Mouse (Mus musculus): ENCODE results near the gene Gm9639. TPM values are rescaled to one million over a fixed set of nuclear protein-coding genes. Genes with fewer than 3 reads are reported as not detected.

Gm9639 gene
- not detected in 2 replicates for polyA plus RNA-seq (2011; ENCODE audit: insufficient read depth, insufficient read length, low read depth, missing spikeins)

DNA sequence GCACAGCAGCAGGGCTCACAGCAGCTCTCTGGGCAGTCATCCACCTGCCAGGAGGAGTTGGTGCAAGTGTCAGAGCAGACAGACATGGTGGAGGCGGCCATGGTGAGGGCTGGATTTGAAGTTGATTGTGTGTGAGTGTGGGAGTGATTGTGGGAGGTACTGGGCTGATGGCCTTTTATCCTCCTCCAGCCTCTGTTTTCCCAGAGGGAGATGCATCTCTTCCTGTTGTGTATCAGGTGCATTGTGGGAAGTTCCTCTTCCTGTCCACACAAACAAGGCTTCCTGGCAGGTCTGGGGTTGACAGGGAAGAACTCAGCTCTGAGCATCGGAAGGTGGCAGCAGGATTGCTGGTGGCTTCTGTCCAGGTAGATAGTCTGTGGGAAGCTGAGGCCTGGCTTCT is at the start of gene Gm9639:
TSS of gene Gm9639 (minus strand) at position 101 of the 400 bp plus-strand sequence.
- H3K27ac ChIP-seq (ENCODE audit: insufficient read depth, low read length): no peak within 1 kb of the TSS
- no peak for TF ChIP-seq EP300 (IDR thresholded peaks at IDR 0.05; ENCODE audit: insufficient read depth, low read depth, low read length)
- no peak for TF ChIP-seq POLR2A (IDR thresholded peaks at IDR 0.05; ENCODE audit: insufficient read depth, low read length)
- no peak for TF ChIP-seq CTCF (IDR thresholded peaks at IDR 0.05; ENCODE audit: low read depth, low read length)
- H3K9ac ChIP-seq (ENCODE audit: low read depth, poor library complexity, severe bottlenecking): no peak within 1 kb of the TSS
- H3K9me3 ChIP-seq (replicated peaks; ENCODE audit: control insufficient read depth, insufficient read depth, low read length, poor library complexity, severe bottlenecking): no peaks in the 10 kb centered on the region
- no peak within 1 kb of the TSS for H3K4me3 ChIP-seq (ENCODE audit: low read depth, low read length)
- no peaks in the 10 kb centered on the region for H3K36me3 ChIP-seq (ENCODE audit: control insufficient read depth, insufficient read depth, low read length, poor library complexity, severe bottlenecking)
- H3K27me3 ChIP-seq (ENCODE audit: control insufficient read depth, insufficient read depth, low read length, poor library complexity, severe bottlenecking): no peaks in the 10 kb centered on the region
- H3K4me1 ChIP-seq (ENCODE audit: control insufficient read depth, insufficient read depth, low read length): no peaks in the 10 kb centered on the region

DNA sequence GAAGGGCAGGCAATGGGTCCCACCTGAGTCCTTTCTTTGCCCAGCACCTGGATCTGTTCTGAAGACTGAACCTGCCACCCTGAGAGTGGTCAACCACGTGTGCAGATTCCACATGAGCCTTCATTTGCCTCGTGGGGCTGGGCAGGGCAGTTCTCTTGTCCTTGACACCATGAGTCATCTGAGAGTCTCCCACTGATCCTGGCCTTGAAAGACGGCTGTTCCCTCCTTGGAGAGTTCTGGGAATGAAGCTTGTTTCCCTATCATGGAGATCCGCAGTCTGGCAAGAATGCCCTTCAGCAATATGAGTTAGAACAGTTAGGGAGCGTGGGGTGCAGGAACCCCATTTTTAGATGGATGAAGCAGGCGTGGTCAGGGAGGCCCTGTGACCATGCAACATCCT is 44.1 kb upstream of the Gm9639 start:
- H3K27ac ChIP-seq (ENCODE audit: insufficient read depth, low read length): no peak overlapping the region
- no peak for TF ChIP-seq EP300 (IDR thresholded peaks at IDR 0.05; ENCODE audit: insufficient read depth, low read depth, low read length)
- no peak for TF ChIP-seq POLR2A (IDR thresholded peaks at IDR 0.05; ENCODE audit: insufficient read depth, low read length)
- TF ChIP-seq CTCF (IDR thresholded peaks at IDR 0.05; ENCODE audit: low read depth, low read length): no peak
- H3K27me3 ChIP-seq (ENCODE audit: control insufficient read depth, insufficient read depth, low read length, poor library complexity, severe bottlenecking): no peaks in the 10 kb centered on the region
- no peaks in the 10 kb centered on the region for H3K4me1 ChIP-seq (ENCODE audit: control insufficient read depth, insufficient read depth, low read length)
- H3K36me3 ChIP-seq (ENCODE audit: control insufficient read depth, insufficient read depth, low read length, poor library complexity, severe bottlenecking): no peaks in the 10 kb centered on the region
- no peak overlapping the region for H3K4me3 ChIP-seq (ENCODE audit: low read depth, low read length)
- no peak overlapping the region for H3K9ac ChIP-seq (ENCODE audit: low read depth, poor library complexity, severe bottlenecking)
- H3K9me3 ChIP-seq (replicated peaks; ENCODE audit: control insufficient read depth, insufficient read depth, low read length, poor library complexity, severe bottlenecking): no peaks in the 10 kb centered on the region

DNA sequence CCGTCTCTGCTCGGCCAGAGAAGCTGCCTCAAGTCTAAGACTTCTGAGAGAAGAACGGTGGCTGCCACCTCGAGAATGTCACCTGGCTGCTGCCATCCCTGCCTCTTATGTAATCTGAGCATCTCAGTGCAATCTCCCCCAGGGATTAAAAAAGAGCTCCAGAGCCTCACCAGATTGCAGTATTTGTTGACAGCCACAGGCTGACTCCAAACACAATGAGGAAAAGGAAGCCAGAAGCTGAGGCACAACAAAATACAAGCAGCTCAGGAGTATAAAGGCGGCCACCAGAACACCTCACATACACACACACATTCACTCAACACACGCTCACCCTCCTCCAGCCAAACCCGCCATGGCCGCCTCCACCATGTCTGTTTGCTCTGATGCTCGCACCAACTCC is 40.8 kb upstream of the Gm9639 start, which contains the start of gene Krtap10-10:
TSS of gene Krtap10-10 (plus strand) at position 301 of the 400 bp plus-strand sequence.
- Histone ChIP-seq H3K4me1 (ENCODE audit: control insufficient read depth, insufficient read depth, low read length) (no peaks in the 10 kb centered on the region), H3K36me3 (ENCODE audit: control insufficient read depth, insufficient read depth, low read length, poor library complexity, severe bottlenecking) (no peaks in the 10 kb centered on the region), H3K9ac (ENCODE audit: low read depth, poor library complexity, severe bottlenecking) (no peak within 1 kb of the TSS)

DNA sequence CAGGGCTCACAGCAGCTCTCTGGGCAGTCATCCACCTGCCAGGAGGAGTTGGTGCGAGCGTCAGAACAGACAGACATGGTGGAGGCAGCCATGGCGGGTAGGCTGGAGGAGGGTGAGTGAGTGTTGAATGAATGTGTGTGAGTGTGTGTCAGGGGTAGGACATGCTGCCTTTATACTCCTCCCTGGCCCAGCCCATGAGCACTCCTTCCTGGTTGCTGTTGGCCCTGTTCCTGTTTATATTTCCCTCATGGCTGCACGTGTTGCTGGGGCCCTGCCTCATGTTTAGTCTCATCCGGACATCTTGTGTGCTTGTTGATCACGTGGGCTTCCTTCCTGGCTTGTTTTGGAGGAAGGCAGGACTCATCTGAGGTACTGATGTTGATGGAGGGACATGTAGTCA is 32.1 kb upstream of the Gm9639 start, which contains the start of gene Krtap10-4:
TSS of gene Krtap10-4 (minus strand) at position 145 of the 400 bp plus-strand sequence.
- Histone ChIP-seq H3K4me1 (ENCODE audit: control insufficient read depth, insufficient read depth, low read length) (no peaks in the 10 kb centered on the region), H3K4me3 (ENCODE audit: low read depth, low read length) (no peak within 1 kb of the TSS), H3K27ac (ENCODE audit: insufficient read depth, low read length) (no peak within 1 kb of the TSS), H3K27me3 (ENCODE audit: control insufficient read depth, insufficient read depth, low read length, poor library complexity, severe bottlenecking) (no peaks in the 10 kb centered on the region), H3K9me3 (replicated peaks; ENCODE audit: control insufficient read depth, insufficient read depth, low read length, poor library complexity, severe bottlenecking) (no peaks in the 10 kb centered on the region), H3K36me3 (ENCODE audit: control insufficient read depth, insufficient read depth, low read length, poor library complexity, severe bottlenecking) (no peaks in the 10 kb centered on the region), H3K9ac (ENCODE audit: low read depth, poor library complexity, severe bottlenecking) (no peak within 1 kb of the TSS)
- TF ChIP-seq EP300 (IDR thresholded peaks at IDR 0.05; ENCODE audit: insufficient read depth, low read depth, low read length) (no peak), CTCF (IDR thresholded peaks at IDR 0.05; ENCODE audit: low read depth, low read length) (no peak), POLR2A (IDR thresholded peaks at IDR 0.05; ENCODE audit: insufficient read depth, low read length) (no peak)

More for the DNA sequence above, 40.8 kb upstream of the Gm9639 start, which contains the start of gene Krtap10-10:
- no peaks in the 10 kb centered on the region for H3K27me3 ChIP-seq (ENCODE audit: control insufficient read depth, insufficient read depth, low read length, poor library complexity, severe bottlenecking)
- no peaks in the 10 kb centered on the region for H3K9me3 ChIP-seq (replicated peaks; ENCODE audit: control insufficient read depth, insufficient read depth, low read length, poor library complexity, severe bottlenecking)
- H3K4me3 ChIP-seq (ENCODE audit: low read depth, low read length): peak within 1 kb of the TSS; percentile 43
- no peak within 1 kb of the TSS for H3K27ac ChIP-seq (ENCODE audit: insufficient read depth, low read length)
- TF ChIP-seq CTCF (IDR thresholded peaks at IDR 0.05; ENCODE audit: low read depth, low read length) (no peak), EP300 (IDR thresholded peaks at IDR 0.05; ENCODE audit: insufficient read depth, low read depth, low read length) (no peak), POLR2A (IDR thresholded peaks at IDR 0.05; ENCODE audit: insufficient read depth, low read length) (no peak)

DNA sequence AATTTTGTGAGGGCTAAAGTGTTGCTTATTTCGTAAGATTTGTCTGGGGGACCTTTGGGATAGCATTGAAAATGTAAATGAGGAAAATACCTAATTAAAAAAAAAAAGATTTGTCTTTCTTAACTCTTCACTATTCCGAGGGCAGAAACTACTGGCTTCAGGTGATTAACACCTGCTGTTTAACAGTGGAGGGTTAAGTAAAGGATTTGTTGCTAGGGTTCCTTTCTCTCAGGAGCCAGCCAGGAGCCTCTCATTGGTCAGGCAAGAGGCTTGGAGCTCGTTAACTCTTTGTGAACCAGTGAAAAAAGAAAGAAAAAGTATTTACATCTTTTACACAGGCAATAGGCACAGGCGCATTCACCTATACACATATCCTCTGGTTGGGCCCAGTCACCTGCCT is 24.3 kb upstream of the Gm9639 start:
- H3K9ac ChIP-seq (ENCODE audit: low read depth, poor library complexity, severe bottlenecking): no peak overlapping the region
- H3K27ac ChIP-seq (ENCODE audit: insufficient read depth, low read length): no peak overlapping the region
- no peaks in the 10 kb centered on the region for H3K36me3 ChIP-seq (ENCODE audit: control insufficient read depth, insufficient read depth, low read length, poor library complexity, severe bottlenecking)
- no peak overlapping the region for H3K4me3 ChIP-seq (ENCODE audit: low read depth, low read length)
- no peak for TF ChIP-seq CTCF (IDR thresholded peaks at IDR 0.05; ENCODE audit: low read depth, low read length)
- no peak for TF ChIP-seq POLR2A (IDR thresholded peaks at IDR 0.05; ENCODE audit: insufficient read depth, low read length)
- TF ChIP-seq EP300 (IDR thresholded peaks at IDR 0.05; ENCODE audit: insufficient read depth, low read depth, low read length): no peak
- no peaks in the 10 kb centered on the region for H3K27me3 ChIP-seq (ENCODE audit: control insufficient read depth, insufficient read depth, low read length, poor library complexity, severe bottlenecking)
- no peaks in the 10 kb centered on the region for H3K4me1 ChIP-seq (ENCODE audit: control insufficient read depth, insufficient read depth, low read length)
- H3K9me3 ChIP-seq (replicated peaks; ENCODE audit: control insufficient read depth, insufficient read depth, low read length, poor library complexity, severe bottlenecking): no peaks in the 10 kb centered on the region

DNA sequence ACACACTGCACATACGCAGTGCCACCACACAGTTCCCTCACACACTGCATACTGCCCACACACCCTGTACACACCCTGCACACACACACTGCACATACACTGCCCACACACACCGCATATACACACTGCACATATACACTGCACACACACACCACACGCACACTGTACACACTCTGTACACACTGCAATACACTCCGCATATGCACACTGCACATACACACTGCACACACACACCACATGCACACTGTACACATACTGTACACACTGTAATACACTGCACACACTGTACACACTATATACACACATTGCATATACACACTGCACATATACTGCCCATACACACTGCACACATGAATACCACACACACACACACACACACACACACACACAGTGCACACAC is 23.6 kb upstream of the Gm9639 start:
- no peak for TF ChIP-seq CTCF (IDR thresholded peaks at IDR 0.05; ENCODE audit: low read depth, low read length)
- no peak for TF ChIP-seq EP300 (IDR thresholded peaks at IDR 0.05; ENCODE audit: insufficient read depth, low read depth, low read length)
- TF ChIP-seq POLR2A (IDR thresholded peaks at IDR 0.05; ENCODE audit: insufficient read depth, low read length): no peak
- Histone ChIP-seq H3K27me3 (ENCODE audit: control insufficient read depth, insufficient read depth, low read length, poor library complexity, severe bottlenecking) (no peaks in the 10 kb centered on the region), H3K4me1 (ENCODE audit: control insufficient read depth, insufficient read depth, low read length) (no peaks in the 10 kb centered on the region), H3K9me3 (replicated peaks; ENCODE audit: control insufficient read depth, insufficient read depth, low read length, poor library complexity, severe bottlenecking) (no peaks in the 10 kb centered on the region), H3K4me3 (ENCODE audit: low read depth, low read length) (no peak overlapping the region), H3K27ac (ENCODE audit: insufficient read depth, low read length) (no peak overlapping the region), H3K9ac (ENCODE audit: low read depth, poor library complexity, severe bottlenecking) (no peak overlapping the region), H3K36me3 (ENCODE audit: control insufficient read depth, insufficient read depth, low read length, poor library complexity, severe bottlenecking) (no peaks in the 10 kb centered on the region)

Data from ES-Bruce4 (cell line).